Mouse (Mus musculus): ENCODE results near the gene Znhit6. TPM values are rescaled to one million over a fixed set of nuclear protein-coding genes. Genes with fewer than 3 reads are reported as not detected.

The Znhit6 gene
- polyA plus RNA-seq, 1 experiment from 2014 or later: 35.7 TPM

DNA sequence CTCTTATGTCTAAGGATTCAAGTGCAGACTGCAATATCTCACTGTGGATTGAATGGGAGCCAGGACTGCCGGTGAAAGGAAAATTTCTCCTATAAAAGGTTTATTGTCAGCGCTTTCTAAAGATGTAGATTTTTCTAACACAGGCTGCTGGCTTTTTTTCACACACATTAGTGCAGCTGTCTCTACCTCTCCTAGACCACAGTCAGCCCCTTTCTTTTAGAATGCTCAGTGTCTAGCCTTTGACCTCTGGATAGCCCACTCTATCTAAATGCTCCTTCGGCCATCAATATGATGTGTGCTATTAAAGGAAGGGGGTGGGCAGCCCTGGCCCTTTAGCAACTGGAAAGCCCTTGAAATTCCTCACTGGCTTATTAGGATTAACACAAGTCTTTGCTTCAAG, 70.0 kb downstream of the Znhit6 start:
- H3K4me1 ChIP-seq (ENCODE audit: insufficient read depth): peaks cover 8% of the 10 kb centered on the region
- H3K4me2 ChIP-seq: no peak overlapping the region
- TF ChIP-seq CTCF (IDR thresholded peaks at IDR 0.05; ENCODE audit: low read depth): no peak
- WGBS: 44% methylated on average over 3 of the region's 3 CpGs
- DNase-seq (peak; percentile 37), ATAC-seq (ENCODE audit: insufficient read depth) (no peak)
- no peak overlapping the region for H3K27ac ChIP-seq (ENCODE audit: low read depth)
- no peaks in the 10 kb centered on the region for H3K9me3 ChIP-seq (ENCODE audit: low read depth, low read length)
- H3K27me3 ChIP-seq (ENCODE audit: insufficient read depth, low read length): no peaks in the 10 kb centered on the region
- H3K4me3 ChIP-seq (ENCODE audit: low read depth, low read length): no peak overlapping the region
- H3K9ac ChIP-seq: no peak overlapping the region
- H3K36me3 ChIP-seq (ENCODE audit: insufficient read depth): peaks cover 17% of the 10 kb centered on the region

- no peak overlapping the region for H3K4me2 ChIP-seq
- no peaks in the 10 kb centered on the region for H3K9me3 ChIP-seq (ENCODE audit: low read depth, low read length)
- WGBS: 82% methylated on average over 2 of the region's 2 CpGs
- no peak overlapping the region for H3K4me3 ChIP-seq (ENCODE audit: low read depth, low read length)
- DNase-seq (no peak), ATAC-seq (ENCODE audit: insufficient read depth) (no peak)
- H3K4me1 ChIP-seq (ENCODE audit: insufficient read depth): peaks cover 13% of the 10 kb centered on the region
- peaks cover 17% of the 10 kb centered on the region for H3K36me3 ChIP-seq (ENCODE audit: insufficient read depth)
- no peak overlapping the region for H3K9ac ChIP-seq
- no peak for TF ChIP-seq CTCF (IDR thresholded peaks at IDR 0.05; ENCODE audit: low read depth)
- H3K27me3 ChIP-seq (ENCODE audit: insufficient read depth, low read length): no peaks in the 10 kb centered on the region
- H3K27ac ChIP-seq (ENCODE audit: low read depth): no peak overlapping the region
Observed at GRCm38 (mm10) chr3:145646666-145647065, 70.7 kb downstream of the Znhit6 start.

DNA sequence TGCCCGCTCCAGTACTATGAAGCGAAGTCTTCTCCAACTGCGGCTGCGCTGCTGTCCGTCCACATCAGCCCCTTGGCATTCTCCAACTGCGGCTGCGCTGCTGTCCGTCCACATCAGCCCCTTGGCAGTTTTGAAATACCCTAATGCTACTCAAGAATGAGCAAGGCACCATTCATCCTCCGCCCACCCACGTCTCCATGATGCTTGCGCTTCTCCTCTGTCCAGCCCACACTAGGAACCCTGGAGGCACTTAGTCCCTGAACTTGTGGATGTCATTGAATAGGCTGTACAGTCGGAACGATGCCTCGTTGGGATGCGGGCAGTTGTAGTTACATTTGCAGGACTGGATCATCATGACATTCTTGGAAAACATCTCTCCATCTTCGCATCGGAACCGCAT, 71.4 kb downstream of the Znhit6 start:
- H3K4me3 ChIP-seq (ENCODE audit: low read depth, low read length): no peak overlapping the region
- no peak for ATAC-seq (ENCODE audit: insufficient read depth)

DNA sequence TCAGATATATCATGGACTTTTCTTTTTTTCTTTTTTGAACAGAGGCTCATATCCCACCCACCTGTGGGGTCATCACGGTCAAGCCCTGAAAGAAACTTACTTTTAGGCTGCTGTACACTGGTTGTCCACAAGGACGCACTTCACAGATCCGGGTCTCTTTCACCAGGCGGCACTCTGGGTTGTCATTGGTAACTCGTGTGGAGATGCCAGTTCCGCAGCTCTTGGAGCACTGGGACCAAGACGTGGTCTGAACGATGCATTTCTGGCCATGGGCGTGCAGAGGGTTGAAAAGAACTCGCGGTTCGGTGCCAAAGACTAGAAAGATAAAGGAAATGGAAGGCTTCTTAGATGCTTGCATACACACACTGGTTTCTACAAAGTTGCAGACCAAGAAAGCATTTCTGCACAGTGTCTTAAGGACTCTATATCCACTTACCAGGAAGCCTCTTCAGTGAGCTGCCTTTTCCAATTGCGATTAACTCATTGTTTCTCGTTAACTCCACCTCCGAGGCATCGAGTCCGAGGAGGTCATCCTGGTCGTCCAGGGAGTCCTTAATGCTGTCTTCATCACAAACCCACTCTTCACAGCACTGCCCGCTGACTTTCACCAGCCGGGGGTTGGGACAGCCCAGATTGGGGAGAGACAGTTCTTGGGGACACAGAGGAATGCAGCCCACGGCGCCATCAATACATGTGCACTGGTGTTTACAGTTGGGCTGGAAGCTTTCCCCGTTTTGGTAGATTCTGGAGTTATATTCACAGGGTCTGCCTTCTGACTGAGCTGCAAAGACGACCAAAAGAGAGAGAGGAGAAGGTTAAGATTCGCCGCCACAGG, 72.3 kb downstream of the Znhit6 start:
- ATAC-seq (ENCODE audit: insufficient read depth) (no peak), DNase-seq (peak; percentile 76)
- Histone ChIP-seq H3K9me3 (ENCODE audit: low read depth, low read length) (no peaks in the 10 kb centered on the region), H3K4me2 (peak overlapping the region; percentile 88), H3K9ac (peak overlapping the region; percentile 89), H3K27ac (ENCODE audit: low read depth) (peak overlapping the region; percentile 95), H3K4me1 (ENCODE audit: insufficient read depth) (peaks cover 22% of the 10 kb centered on the region), H3K27me3 (ENCODE audit: insufficient read depth, low read length) (no peaks in the 10 kb centered on the region), H3K36me3 (ENCODE audit: insufficient read depth) (peaks cover 17% of the 10 kb centered on the region), H3K4me3 (ENCODE audit: low read depth, low read length) (peak overlapping the region; percentile 70)
- 15% methylated on average over 26 of the region's 26 CpGs for WGBS
- TF ChIP-seq CTCF (IDR thresholded peaks at IDR 0.05; ENCODE audit: low read depth): peak; percentile 73

More for the DNA sequence above, 71.4 kb downstream of the Znhit6 start:
- Histone ChIP-seq H3K4me1 (ENCODE audit: insufficient read depth) (peaks cover 17% of the 10 kb centered on the region), H3K9me3 (ENCODE audit: low read depth, low read length) (no peaks in the 10 kb centered on the region), H3K27me3 (ENCODE audit: insufficient read depth, low read length) (no peaks in the 10 kb centered on the region), H3K9ac (no peak overlapping the region; the same call in 1 of the 2 replicates), H3K36me3 (ENCODE audit: insufficient read depth) (peaks cover 17% of the 10 kb centered on the region), H3K27ac (ENCODE audit: low read depth) (no peak overlapping the region), H3K4me2 (peak overlapping the region; percentile 88)
- TF ChIP-seq CTCF (IDR thresholded peaks at IDR 0.05; ENCODE audit: low read depth): no peak
- DNase-seq: no peak
- 93% methylated on average over 18 of the region's 18 CpGs for WGBS

DNA sequence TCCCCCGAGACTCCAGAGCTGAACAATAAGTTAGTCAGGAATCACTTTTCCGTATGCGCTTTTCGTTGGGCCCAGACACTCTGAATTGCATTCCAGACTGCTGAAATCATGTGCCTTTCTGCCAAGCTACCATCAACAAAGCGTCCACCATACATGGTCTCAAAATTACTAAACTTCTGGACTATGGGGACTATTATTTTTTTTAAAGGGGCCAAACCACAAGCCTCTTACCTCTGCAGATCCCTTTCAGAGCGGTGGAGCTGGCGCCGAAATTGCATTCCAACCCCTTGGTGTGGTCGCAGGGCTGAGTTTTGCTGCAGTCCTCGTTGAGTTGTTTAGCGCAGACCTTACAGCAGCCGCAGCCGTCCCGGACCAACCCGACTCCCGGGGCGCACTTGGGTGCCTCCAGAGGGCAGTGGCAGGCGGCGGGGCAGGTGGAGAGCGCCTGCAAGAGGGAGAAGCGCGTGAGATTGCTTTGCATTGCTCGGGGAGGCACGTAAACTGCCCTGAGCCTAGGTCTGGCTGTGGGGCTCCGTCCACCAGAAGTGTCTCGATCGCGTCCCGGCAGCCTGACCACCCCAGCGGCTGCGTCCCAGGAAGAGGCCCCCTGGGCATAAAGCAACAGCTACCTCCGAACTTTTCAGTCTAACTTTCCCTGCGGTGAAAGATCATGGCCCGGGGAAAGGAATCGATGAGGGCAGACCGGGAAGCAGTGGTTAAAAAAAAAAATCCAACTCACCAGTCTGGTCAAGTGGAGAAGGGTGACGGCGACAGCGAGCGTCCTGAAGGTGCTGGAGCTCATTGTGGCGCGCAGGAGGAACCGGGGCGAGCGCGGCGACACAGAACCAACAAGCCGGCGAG, 73.2 kb downstream of the Znhit6 start:
- TF ChIP-seq CTCF (IDR thresholded peaks at IDR 0.05; ENCODE audit: low read depth): peak; percentile 63
- peak overlapping the region; percentile 70 for H3K4me3 ChIP-seq (ENCODE audit: low read depth, low read length)
- H3K27ac ChIP-seq (ENCODE audit: low read depth): peak overlapping the region; percentile 95
- DNase-seq (peak; percentile 83), ATAC-seq (ENCODE audit: insufficient read depth) (0 out of 2 replicates have a peak, but pooled peaks have one; percentile 6)
- peak overlapping the region; percentile 88 for H3K4me2 ChIP-seq
- no peaks in the 10 kb centered on the region for H3K9me3 ChIP-seq (ENCODE audit: low read depth, low read length)
- peaks cover 17% of the 10 kb centered on the region for H3K36me3 ChIP-seq (ENCODE audit: insufficient read depth)
- H3K27me3 ChIP-seq (ENCODE audit: insufficient read depth, low read length): no peaks in the 10 kb centered on the region
- under 1% methylated on average over 49 of the region's 49 CpGs for WGBS
- peak overlapping the region; percentile 89 for H3K9ac ChIP-seq
- peaks cover 26% of the 10 kb centered on the region for H3K4me1 ChIP-seq (ENCODE audit: insufficient read depth)

DNA sequence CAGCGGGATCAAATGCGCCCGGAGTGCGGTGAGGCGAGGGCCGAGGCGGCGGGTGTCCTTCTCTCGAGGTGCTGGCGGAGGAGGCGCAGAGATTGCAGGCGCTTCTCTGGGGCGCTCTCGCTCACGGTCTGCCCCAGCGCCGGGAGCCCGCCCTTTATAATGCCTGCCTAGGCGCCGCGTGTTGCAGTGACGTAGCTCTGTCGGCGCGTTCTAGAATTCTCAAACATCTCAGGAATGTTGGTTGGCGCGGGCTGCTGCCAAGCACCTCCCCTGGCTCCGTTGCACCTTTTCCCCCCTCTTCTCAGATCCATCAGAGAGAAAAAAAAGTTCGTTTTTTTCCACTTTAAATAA, 73.8 kb downstream of the Znhit6 start, which contains the start of gene Ccn1:
Gene Ccn1 (minus strand): TSS at position 130 of the 351 bp plus-strand sequence.
- peaks cover 17% of the 10 kb centered on the region for H3K36me3 ChIP-seq (ENCODE audit: insufficient read depth)
- ATAC-seq (ENCODE audit: insufficient read depth) (peak; percentile 64), DNase-seq (peak; percentile 96)
- no peaks in the 10 kb centered on the region for H3K27me3 ChIP-seq (ENCODE audit: insufficient read depth, low read length)
- peak within 1 kb of the TSS; percentile 89 for H3K9ac ChIP-seq
- peaks cover 26% of the 10 kb centered on the region for H3K4me1 ChIP-seq (ENCODE audit: insufficient read depth)
- peak within 1 kb of the TSS; percentile 70 for H3K4me3 ChIP-seq (ENCODE audit: low read depth, low read length)
- peak within 1 kb of the TSS; percentile 95 for H3K27ac ChIP-seq (ENCODE audit: low read depth)
- peak within 1 kb of the TSS; percentile 88 for H3K4me2 ChIP-seq
- TF ChIP-seq CTCF (IDR thresholded peaks at IDR 0.05; ENCODE audit: low read depth): no peak
- 1% methylated on average over 28 of the region's 29 CpGs for WGBS
- no peaks in the 10 kb centered on the region for H3K9me3 ChIP-seq (ENCODE audit: low read depth, low read length)
